Comparison of ENCODE assay signal across 8 mouse cellular contexts in the genomic region with DNA sequence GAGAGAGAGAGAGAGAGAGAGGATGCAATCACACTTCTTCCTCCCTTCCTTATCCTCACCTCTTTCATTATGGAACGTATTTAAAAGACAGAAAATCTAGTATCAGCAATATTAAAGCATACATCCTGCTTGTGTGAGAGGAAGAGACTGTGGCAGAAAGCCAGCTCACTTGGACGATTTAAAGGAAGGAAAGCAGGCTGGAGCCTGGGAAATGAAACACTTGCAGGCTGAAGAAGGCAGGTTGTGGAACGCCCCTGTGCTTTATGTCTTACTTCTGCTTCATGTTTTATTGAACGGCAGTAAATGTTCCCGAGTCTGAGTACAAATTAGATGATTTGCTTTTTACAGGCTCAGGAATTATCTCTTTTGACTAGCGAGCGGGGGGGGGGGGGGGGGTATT. TPM values are rescaled to one million over a fixed set of nuclear protein-coding genes. Genes with fewer than 3 reads are reported as not detected.
DNase-seq lines count a peak whose midpoint lies in the region; ATAC-seq and TF ChIP-seq lines count a peak whose summit lies in the region.

No protein-coding gene starts in this region.

- H3K4me1 ChIP-seq in neural tube, embryonic 15.5 days = peaks cover 6% of the 10 kb centered on the region; the same call in 1 of the 2 replicates

- H3K27me3 ChIP-seq in neural tube, embryonic 15.5 days (replicated peaks) = no peaks in the 10 kb centered on the region

- H3K9me3 ChIP-seq in neural tube, embryonic 15.5 days (replicated peaks) = no peaks in the 10 kb centered on the region

- H3K4me2 ChIP-seq in neural tube, embryonic 15.5 days = peak overlapping the region; percentile 35

- no peak for ATAC-seq in cerebellum, adult (ENCODE audit: insufficient number of reproducible peaks, low FRiP score, low TSS enrichment)
- ATAC-seq in neural tube, embryonic 15.5 days (ENCODE audit: low FRiP score) = peak; percentile 76

- H3K27ac ChIP-seq in layer of hippocampus, adult 2 months = peak overlapping the region; percentile 78
- H3K27ac ChIP-seq in neural tube, embryonic 15.5 days (replicated peaks) = peak overlapping the region; percentile 64

- no peak for TF ChIP-seq CTCF in layer of hippocampus, adult 2 months (conservative IDR thresholded peaks at IDR 0.05)

- peak; percentile 7 to 9 for DNase-seq in cerebellum, postnatal 14 days
- peak; percentile 4 for DNase-seq in retina, postnatal 1 day
- no peak for DNase-seq in retina, embryonic 14.5 days (ENCODE audit: low spot score)
- DNase-seq in layer of hippocampus, adult 2 months (ENCODE audit: low spot score in 2 of 2) = peak; percentile 37 to 60
- DNase-seq in B cell, adult 2 months = no peak
- DNase-seq in gastrocnemius, postnatal 25 days = no peak

- no peaks in the 10 kb centered on the region for H3K36me3 ChIP-seq in neural tube, embryonic 15.5 days

- 9% methylated on average over 7 of the region's 7 CpGs for WGBS in neural tube, embryonic 15.5 days

- H3K9ac ChIP-seq in neural tube, embryonic 15.5 days (replicated peaks) = no peak overlapping the region

- no peak overlapping the region for H3K4me3 ChIP-seq in layer of hippocampus, adult 2 months
- H3K4me3 ChIP-seq in neural tube, embryonic 15.5 days (replicated peaks) = 0 out of 2 replicates have a peak overlapping the region, but pooled peaks have one; percentile 7

RNA-seq across cellular contexts. Expression of gene Atp6v1g3, which starts 29.1 kb away (rescaled TPM):
- total RNA-seq in layer of hippocampus, adult 2 months (2021) = not detected
- polyA plus RNA-seq in neural tube, embryonic 15.5 days (2015; fragmentation: Nextera tagmentation; extraction: Ambion mirVana) = not detected in 2 replicates
- not detected for total RNA-seq in gastrocnemius, postnatal 25 days (2021)

Comparison
In these comparisons a context has a peak if more than half of its experiments do, and no peak if none do; other contexts are left out.
1. DNase-seq: peak in cerebellum, postnatal 14 days (2 of 2), retina, postnatal 1 day (single experiment) and layer of hippocampus, adult 2 months (2 of 2); none in retina, embryonic 14.5 days (single experiment), B cell, adult 2 months (0 of 2) and gastrocnemius, postnatal 25 days (single experiment).